7 mouse cellular contexts compared by ENCODE assay signal in genomic region chr6:14679231-14679887, GRCm38 (mm10).
DNase-seq lines count a peak whose midpoint lies in the region; ATAC-seq and TF ChIP-seq lines count a peak whose summit lies in the region.
"Not testable (repeated sequence)": the region's sequence is repeated elsewhere in the genome, so short reads cannot be mapped to it uniquely, and the experiment has no call there.

No protein-coding gene starts in this region.

- H3K36me3 ChIP-seq in forebrain, embryonic 13.5 days (ENCODE audit: poor library complexity, severe bottlenecking); forebrain, postnatal 0 days (ENCODE audit: insufficient read depth); hindbrain, embryonic 16.5 days (ENCODE audit: control insufficient read depth, insufficient read depth, low read length); midbrain, postnatal 0 days (ENCODE audit: insufficient read depth, low read length): not testable (repeated sequence)

- not testable (repeated sequence) for H3K27me3 ChIP-seq in forebrain, embryonic 13.5 days; forebrain, postnatal 0 days (ENCODE audit: insufficient read depth, low read length); hindbrain, embryonic 16.5 days (replicated peaks; ENCODE audit: control insufficient read depth, insufficient read depth, low read length); midbrain, postnatal 0 days (ENCODE audit: insufficient read depth, low read length)

- not testable (repeated sequence) for TF ChIP-seq POLR2A in brain, embryonic 14.5 days (IDR thresholded peaks at IDR 0.05; ENCODE audit: borderline replicate concordance, extremely low read depth, insufficient read depth, insufficient read length, poor library complexity, severe bottlenecking)

- intact Hi-C loops in heart, postnatal 10 days (cut with DNase I): not testable (repeated sequence)

- H3K4me1 ChIP-seq in forebrain, embryonic 13.5 days; forebrain, postnatal 0 days (ENCODE audit: insufficient read depth); hindbrain, embryonic 16.5 days (ENCODE audit: control insufficient read depth, insufficient read depth, low read depth, low read length); midbrain, postnatal 0 days (ENCODE audit: insufficient read depth, low read length): not testable (repeated sequence)

- peak; percentile 92 for DNase-seq in brain, embryonic 14.5 days (ENCODE audit: low read depth)
- peak; percentile 86 for DNase-seq in forebrain, postnatal 0 days
- peak; percentile 35 to 40 for DNase-seq in heart, postnatal 10 days
- DNase-seq in layer of hippocampus, postnatal 14 days (ENCODE audit: low spot score in 2 of 2): peak; percentile 27 to 63
- DNase-seq in midbrain, postnatal 0 days (ENCODE audit: low spot score): peak; percentile 59

- H3K9ac ChIP-seq in forebrain, embryonic 13.5 days; forebrain, postnatal 0 days; hindbrain, embryonic 16.5 days (ENCODE audit: low read depth, low read length); midbrain, postnatal 0 days (replicated peaks; ENCODE audit: low read length, poor library complexity, severe bottlenecking): not testable (repeated sequence)

- 83% methylated on average over 20 of the region's 20 CpGs for WGBS in forebrain, embryonic 13.5 days
- 47% methylated on average over 20 of the region's 20 CpGs for WGBS in forebrain, postnatal 0 days
- 81% methylated on average over 20 of the region's 20 CpGs for WGBS in hindbrain, embryonic 16.5 days
- 88% methylated on average over 20 of the region's 20 CpGs for WGBS in midbrain, postnatal 0 days

- not testable (repeated sequence) for H3K4me2 ChIP-seq in forebrain, embryonic 13.5 days; hindbrain, embryonic 16.5 days (ENCODE audit: low read length); midbrain, postnatal 0 days (ENCODE audit: low read depth, low read length, poor library complexity, severe bottlenecking)
- H3K4me2 ChIP-seq in forebrain, postnatal 0 days (ENCODE audit: low read depth): 0 out of 2 replicates have a peak overlapping the region, but pooled peaks have one; percentile 14

- TF ChIP-seq CTCF in brain, embryonic 14.5 days (IDR thresholded peaks at IDR 0.05; ENCODE audit: borderline replicate concordance, extremely low read depth, insufficient read depth, insufficient read length); forebrain, postnatal 0 days (IDR thresholded peaks at IDR 0.05; ENCODE audit: low read depth); midbrain, postnatal 0 days (IDR thresholded peaks at IDR 0.05): not testable (repeated sequence)

- peak; percentile 95 for ATAC-seq in forebrain, embryonic 13.5 days
- peak; percentile 94 for ATAC-seq in forebrain, postnatal 0 days
- ATAC-seq in hindbrain, embryonic 16.5 days: peak; percentile 65
- not testable (repeated sequence) for ATAC-seq in midbrain, postnatal 0 days (ENCODE audit: low FRiP score)

- not testable (repeated sequence) for H3K27ac ChIP-seq in forebrain, embryonic 13.5 days; hindbrain, embryonic 16.5 days (ENCODE audit: low read depth, low read length); midbrain, postnatal 0 days (ENCODE audit: low read depth, low read length)
- peak overlapping the region; percentile 40; the same call in 1 of the 2 replicates for H3K27ac ChIP-seq in forebrain, postnatal 0 days (ENCODE audit: low read depth, low read length)

- not testable (repeated sequence) for H3K4me3 ChIP-seq in forebrain, embryonic 13.5 days; forebrain, postnatal 0 days (ENCODE audit: low read depth, low read length); hindbrain, embryonic 16.5 days (ENCODE audit: low read length); midbrain, postnatal 0 days (ENCODE audit: low read depth, low read length)

- H3K9me3 ChIP-seq in forebrain, embryonic 13.5 days (replicated peaks); forebrain, postnatal 0 days (ENCODE audit: low read length); hindbrain, embryonic 16.5 days (ENCODE audit: control insufficient read depth, low read length); midbrain, postnatal 0 days (ENCODE audit: low read length): not testable (repeated sequence)

Comparison
In these comparisons a context has a peak if more than half of its experiments do, and no peak if none do; other contexts are left out.
1. DNase-seq: peak in every context shown above with its lines; median percentile 92 in brain, embryonic 14.5 days; 86 in forebrain, postnatal 0 days; 59 in midbrain, postnatal 0 days; 45 in layer of hippocampus, postnatal 14 days; 38 in heart, postnatal 10 days.